Mouse (Mus musculus) lung, embryonic 14.5 days (tissue): ENCODE measurements around the gene Gm49486. TPM values are rescaled to one million over a fixed set of nuclear protein-coding genes. Genes with fewer than 3 reads are reported as not detected.

ENCODE experiments used
- ATAC-seq: fragments of 200-750 bp; cut with Nextera tagmentation; 2 replicates; pipeline ENCODE4 v1.8.0; 2017; ENCODE audit warnings: mild to moderate bottlenecking, moderate TSS enrichment, moderate library complexity; ENCODE audit not compliant: insufficient read depth
- DNase-seq: peaks from one replicate; pipeline ENCODE4 v3.0.0-alpha.2; 2015
- H3K27ac ChIP-seq: fragments of 300-500 bp; sonication (generic); 2 replicates; pipeline ENCODE4 v1.5.1; 2014; ENCODE audit warnings: low read depth, mild to moderate bottlenecking, moderate library complexity
- H3K27me3 ChIP-seq: fragments of 300-500 bp; sonication (generic); 2 replicates; pipeline ENCODE4 v1.6.1; 2014; ENCODE audit warnings: low read length, control low read depth; ENCODE audit not compliant: insufficient read depth
- H3K36me3 ChIP-seq: fragments of 300-500 bp; sonication (generic); 2 replicates; pipeline ENCODE4 v1.6.1; 2014; ENCODE audit warnings: control low read depth; ENCODE audit not compliant: insufficient read depth
- H3K4me1 ChIP-seq: fragments of 300-500 bp; sonication (generic); 2 replicates; pipeline ENCODE4 v1.6.1; 2014; ENCODE audit warnings: antibody characterized with exemption, control low read depth; ENCODE audit not compliant: insufficient read depth
- H3K4me2 ChIP-seq: fragments of 300-500 bp; sonication (generic); 2 replicates; pipeline ENCODE4 v1.6.1; 2014; ENCODE audit warnings: mild to moderate bottlenecking
- H3K4me3 ChIP-seq: fragments of 300-500 bp; sonication (generic); 2 replicates; pipeline ENCODE4 v1.5.1; 2014; ENCODE audit warnings: low read depth, low read length
- H3K9ac ChIP-seq: fragments of 300-500 bp; sonication (generic); 2 replicates; pipeline ENCODE4 v1.6.1; 2014
- H3K9me3 ChIP-seq: fragments of 300-500 bp; sonication (generic); 2 replicates; pipeline ENCODE4 v1.6.1; 2016; ENCODE audit warnings: low read depth, low read length, control low read depth
- CTCF ChIP-seq: IDR thresholded peaks from 2 replicates; pipeline ENCODE4 v1.5.1; 2016; ENCODE audit warnings: antibody characterized with exemption, low read depth
- WGBS: fragments of 180-500 bp; shearing (Covaris S2); extraction: QIAGEN DNeasy Blood & Tissue Kit; methylation state at CpG from one replicate; pipeline ENCODE4 v1.1.7; 2014; 5-methylcytosine and 5-hydroxymethylcytosine counted together
- polyA plus RNA-seq: library from polyadenylated mRNA; unstranded; fragments of >200 nt; fragmentation: Nextera tagmentation; extraction: Ambion mirVana; gene quantifications from 2 replicates; pipeline ENCODE4 v1.2.1, GENCODE M21; 2014

Gene Gm49486
- 0.18 and 0.53 TPM in 2 replicates for polyA plus RNA-seq

- no peak for TF ChIP-seq CTCF
- Histone ChIP-seq H3K36me3 (0 out of 2 replicates have a peak, but pooled peaks cover 6% of the 10 kb centered on the region), H3K27me3 (no peaks in the 10 kb centered on the region), H3K9ac (peak within 1 kb of the TSS; percentile 79), H3K4me1 (0 out of 2 replicates have a peak, but pooled peaks cover 6% of the 10 kb centered on the region), H3K9me3 (no peaks in the 10 kb centered on the region), H3K4me2 (peak within 1 kb of the TSS; percentile 99), H3K4me3 (peak within 1 kb of the TSS; percentile 83), H3K27ac (peak within 1 kb of the TSS; percentile 97)
- 1% methylated on average over 51 of the region's 51 CpGs for WGBS
- DNase-seq, result peak; percentile 91
- ATAC-seq, result peak; percentile 86
Measured at GRCm38 (mm10) chr15:79229058-79229821, at the start of gene Gm49486, which contains the start of gene Pick1. Gm49486 (plus strand) TSS chr15:79229391. Pick1 (plus strand) TSS chr15:79229173.

GRCm38 (mm10) chr15:79185213-79185612, 44.0 kb upstream of the Gm49486 start:
- ATAC-seq (no peak), DNase-seq (peak; percentile 83)
- no peak overlapping the region for H3K27ac ChIP-seq
- no peaks in the 10 kb centered on the region for H3K36me3 ChIP-seq
- H3K4me3 ChIP-seq, result no peak overlapping the region
- H3K4me1 ChIP-seq, result no peaks in the 10 kb centered on the region
- no peak for TF ChIP-seq CTCF
- no peaks in the 10 kb centered on the region for H3K9me3 ChIP-seq
- WGBS, result 30% methylated on average over 10 of the region's 10 CpGs
- H3K9ac ChIP-seq, result no peak overlapping the region
- no peak overlapping the region; the same call in 1 of the 2 replicates for H3K4me2 ChIP-seq
- no peaks in the 10 kb centered on the region; the same call in 1 of the 2 replicates for H3K27me3 ChIP-seq

GRCm38 (mm10) chr15:79187819-79188218, 41.4 kb upstream of the Gm49486 start:
- Histone ChIP-seq H3K27ac (no peak overlapping the region), H3K9ac (no peak overlapping the region), H3K27me3 (no peaks in the 10 kb centered on the region), H3K9me3 (no peaks in the 10 kb centered on the region), H3K36me3 (no peaks in the 10 kb centered on the region), H3K4me3 (no peak overlapping the region), H3K4me1 (peaks cover 1% of the 10 kb centered on the region; the same call in 1 of the 2 replicates), H3K4me2 (no peak overlapping the region)
- ATAC-seq (no peak), DNase-seq (no peak)
- WGBS, result 89% methylated on average over 8 of the region's 8 CpGs
- no peak for TF ChIP-seq CTCF

GRCm38 (mm10) chr15:79191426-79191825, 37.8 kb upstream of the Gm49486 start:
- H3K4me2 ChIP-seq, result no peak overlapping the region
- 91% methylated on average over 2 of the region's 2 CpGs for WGBS
- no peaks in the 10 kb centered on the region for H3K27me3 ChIP-seq
- peaks cover 7% of the 10 kb centered on the region for H3K4me1 ChIP-seq
- ATAC-seq (no peak), DNase-seq (no peak)
- H3K27ac ChIP-seq, result no peak overlapping the region
- 0 out of 2 replicates have a peak, but pooled peaks have one; percentile 5 for TF ChIP-seq CTCF
- no peak overlapping the region for H3K9ac ChIP-seq
- no peak overlapping the region for H3K4me3 ChIP-seq
- H3K36me3 ChIP-seq, result no peaks in the 10 kb centered on the region
- no peaks in the 10 kb centered on the region for H3K9me3 ChIP-seq

GRCm38 (mm10) chr15:79192450-79192849, 36.7 kb upstream of the Gm49486 start:
- H3K4me1 ChIP-seq, result peaks cover 7% of the 10 kb centered on the region
- no peaks in the 10 kb centered on the region for H3K9me3 ChIP-seq
- H3K36me3 ChIP-seq, result no peaks in the 10 kb centered on the region
- 91% methylated on average over 6 of the region's 6 CpGs for WGBS
- ATAC-seq, result no peak
- no peak for DNase-seq
- no peak for TF ChIP-seq CTCF
- no peak overlapping the region for H3K9ac ChIP-seq
- no peak overlapping the region; the same call in 1 of the 2 replicates for H3K27ac ChIP-seq
- H3K27me3 ChIP-seq, result no peaks in the 10 kb centered on the region
- H3K4me3 ChIP-seq, result no peak overlapping the region
- H3K4me2 ChIP-seq, result no peak overlapping the region

- Histone ChIP-seq H3K9me3 (no peaks in the 10 kb centered on the region), H3K9ac (peak overlapping the region; percentile 41), H3K27ac (peak overlapping the region; percentile 70), H3K4me2 (peak overlapping the region; percentile 41), H3K4me1 (peaks cover 7% of the 10 kb centered on the region), H3K36me3 (no peaks in the 10 kb centered on the region), H3K4me3 (no peak overlapping the region), H3K27me3 (no peaks in the 10 kb centered on the region)
- ATAC-seq, result peak; percentile 62; the same call in 1 of the 2 replicates
- no peak for TF ChIP-seq CTCF
- DNase-seq, result peak; percentile 71
- WGBS, result 33% methylated on average over 27 of the region's 27 CpGs
Measured at GRCm38 (mm10) chr15:79192885-79193845, 36.0 kb upstream of the Gm49486 start.

- Histone ChIP-seq H3K27me3 (no peaks in the 10 kb centered on the region), H3K4me3 (no peak overlapping the region), H3K36me3 (no peaks in the 10 kb centered on the region), H3K4me1 (peaks cover 7% of the 10 kb centered on the region), H3K27ac (no peak overlapping the region; the same call in 1 of the 2 replicates), H3K4me2 (no peak overlapping the region), H3K9ac (no peak overlapping the region), H3K9me3 (no peaks in the 10 kb centered on the region)
- TF ChIP-seq CTCF, result no peak
- WGBS, result 69% methylated on average over 9 of the region's 9 CpGs
- ATAC-seq, result no peak
- DNase-seq, result no peak
Measured at GRCm38 (mm10) chr15:79194048-79194447, 35.1 kb upstream of the Gm49486 start.
